Mouse (Mus musculus) midbrain, embryonic 13.5 days (tissue): ENCODE results near the gene Egfl7. TPM values are rescaled to one million over a fixed set of nuclear protein-coding genes. Genes with fewer than 3 reads are reported as not detected.
A peak's percentile ranks its signal among the peaks of the same experiment; 100 is the strongest.

Source experiments
- ATAC-seq: fragments of 200-750 bp; cut with Nextera tagmentation; 2 replicates; pipeline ENCODE4 v1.8.0; 2017; ENCODE audit warnings: mild to moderate bottlenecking, moderate TSS enrichment, moderate library complexity
- H3K27ac ChIP-seq: fragments of 300-500 bp; sonication (generic); 2 replicates; pipeline ENCODE4 v1.5.1; 2015; ENCODE audit warnings: inconsistent platforms, mild to moderate bottlenecking, moderate library complexity
- H3K27me3 ChIP-seq: fragments of 300-500 bp; sonication (generic); 2 replicates; pipeline ENCODE4 v1.6.1; 2015; ENCODE audit warnings: mild to moderate bottlenecking, inconsistent platforms
- H3K36me3 ChIP-seq: fragments of 300-500 bp; sonication (generic); 2 replicates; pipeline ENCODE4 v1.6.1; 2015; ENCODE audit warnings: mild to moderate bottlenecking, inconsistent platforms
- H3K4me1 ChIP-seq: fragments of 300-500 bp; sonication (generic); replicated peaks from 2 replicates; pipeline ENCODE4 v1.6.1; 2015; ENCODE audit warnings: inconsistent platforms
- H3K4me2 ChIP-seq: fragments of 300-500 bp; sonication (generic); replicated peaks from 2 replicates; pipeline ENCODE4 v1.6.1; 2015; ENCODE audit warnings: moderate library complexity, mild to moderate bottlenecking, inconsistent platforms
- H3K4me3 ChIP-seq: fragments of 300-500 bp; sonication (generic); replicated peaks from 2 replicates; pipeline ENCODE4 v1.5.1; 2015; ENCODE audit warnings: mild to moderate bottlenecking, inconsistent platforms
- H3K9ac ChIP-seq: fragments of 300-500 bp; sonication (generic); replicated peaks from 2 replicates; pipeline ENCODE4 v1.6.1; 2015; ENCODE audit warnings: mild to moderate bottlenecking, inconsistent platforms
- H3K9me3 ChIP-seq: fragments of 300-500 bp; sonication (generic); 2 replicates; pipeline ENCODE4 v1.6.1; 2016; ENCODE audit warnings: mild to moderate bottlenecking, inconsistent platforms
- WGBS: fragments of 180-500 bp; shearing (Covaris S2); methylation state at CpG from one replicate; pipeline ENCODE4 v1.1.7; 2015; 5-methylcytosine and 5-hydroxymethylcytosine counted together
- polyA plus RNA-seq: library from polyadenylated mRNA; unstranded; fragments of >200 nt; fragmentation: Nextera tagmentation; extraction: Ambion mirVana; gene quantifications from 2 replicates; pipeline ENCODE4 v1.2.1, GENCODE M21; 2015

Egfl7 gene
- polyA plus RNA-seq, 1 experiment from 2014 or later, result 55.9 TPM

- 1% methylated on average over 3 of the region's 3 CpGs for WGBS
- no peaks in the 10 kb centered on the region for H3K27me3 ChIP-seq
- H3K9ac ChIP-seq, result no peak overlapping the region
- H3K9me3 ChIP-seq, result no peaks in the 10 kb centered on the region
- no peak overlapping the region for H3K27ac ChIP-seq
- ATAC-seq, result no peak
- no peaks in the 10 kb centered on the region for H3K36me3 ChIP-seq
- H3K4me1 ChIP-seq, result peaks cover 9% of the 10 kb centered on the region; the same call in 1 of the 2 replicates
- H3K4me2 ChIP-seq, result no peak overlapping the region
- no peak overlapping the region for H3K4me3 ChIP-seq
Observed at GRCm38 (mm10) chr2:26570034-26570433, 9.8 kb upstream of the Egfl7 start.

GRCm38 (mm10) chr2:26571400-26571799, 8.4 kb upstream of the Egfl7 start:
- Histone ChIP-seq H3K4me1 (peaks cover 9% of the 10 kb centered on the region; the same call in 1 of the 2 replicates), H3K9ac (no peak overlapping the region), H3K9me3 (no peaks in the 10 kb centered on the region), H3K4me3 (no peak overlapping the region), H3K27ac (no peak overlapping the region), H3K36me3 (no peaks in the 10 kb centered on the region), H3K4me2 (no peak overlapping the region), H3K27me3 (no peaks in the 10 kb centered on the region)
- 84% methylated on average over 9 of the region's 9 CpGs for WGBS
- ATAC-seq, result no peak

GRCm38 (mm10) chr2:26571826-26572225, 8.0 kb upstream of the Egfl7 start:
- no peak overlapping the region for H3K4me3 ChIP-seq
- H3K4me2 ChIP-seq, result no peak overlapping the region
- H3K4me1 ChIP-seq, result peaks cover 9% of the 10 kb centered on the region; the same call in 1 of the 2 replicates
- no peaks in the 10 kb centered on the region for H3K36me3 ChIP-seq
- ATAC-seq, result no peak
- H3K27me3 ChIP-seq, result no peaks in the 10 kb centered on the region
- H3K9ac ChIP-seq, result no peak overlapping the region
- H3K27ac ChIP-seq, result 0 out of 2 replicates have a peak overlapping the region, but pooled peaks have one; percentile 14
- 81% methylated on average over 5 of the region's 5 CpGs for WGBS
- no peaks in the 10 kb centered on the region for H3K9me3 ChIP-seq

- H3K4me2 ChIP-seq, result no peak overlapping the region
- no peak overlapping the region for H3K9ac ChIP-seq
- 0 out of 2 replicates have a peak, but pooled peaks have one; percentile 35 for ATAC-seq
- H3K9me3 ChIP-seq, result no peaks in the 10 kb centered on the region
- no peaks in the 10 kb centered on the region for H3K36me3 ChIP-seq
- H3K27ac ChIP-seq, result no peak overlapping the region
- peaks cover 15% of the 10 kb centered on the region; the same call in 1 of the 2 replicates for H3K4me1 ChIP-seq
- H3K27me3 ChIP-seq, result no peaks in the 10 kb centered on the region
- no peak overlapping the region for H3K4me3 ChIP-seq
- 63% methylated on average over 12 of the region's 12 CpGs for WGBS
Observed at GRCm38 (mm10) chr2:26573396-26573795, 6.4 kb upstream of the Egfl7 start.

- peaks cover 15% of the 10 kb centered on the region; the same call in 1 of the 2 replicates for H3K4me1 ChIP-seq
- no peak overlapping the region for H3K27ac ChIP-seq
- H3K36me3 ChIP-seq, result no peaks in the 10 kb centered on the region
- H3K4me3 ChIP-seq, result no peak overlapping the region
- ATAC-seq, result no peak
- no peak overlapping the region for H3K9ac ChIP-seq
- no peak overlapping the region for H3K4me2 ChIP-seq
- no peaks in the 10 kb centered on the region for H3K9me3 ChIP-seq
- 37% methylated on average over 5 of the region's 5 CpGs for WGBS
- H3K27me3 ChIP-seq, result no peaks in the 10 kb centered on the region
Observed at GRCm38 (mm10) chr2:26573807-26574206, 6.0 kb upstream of the Egfl7 start.

- Histone ChIP-seq H3K27me3 (no peaks in the 10 kb centered on the region), H3K4me3 (no peak overlapping the region), H3K9me3 (no peaks in the 10 kb centered on the region), H3K27ac (no peak overlapping the region), H3K36me3 (no peaks in the 10 kb centered on the region), H3K4me2 (no peak overlapping the region), H3K4me1 (peaks cover 15% of the 10 kb centered on the region; the same call in 1 of the 2 replicates), H3K9ac (no peak overlapping the region)
- 28% methylated on average over 5 of the region's 5 CpGs for WGBS
- no peak for ATAC-seq
Observed at GRCm38 (mm10) chr2:26574862-26575261, 5.0 kb upstream of the Egfl7 start.

DNA sequence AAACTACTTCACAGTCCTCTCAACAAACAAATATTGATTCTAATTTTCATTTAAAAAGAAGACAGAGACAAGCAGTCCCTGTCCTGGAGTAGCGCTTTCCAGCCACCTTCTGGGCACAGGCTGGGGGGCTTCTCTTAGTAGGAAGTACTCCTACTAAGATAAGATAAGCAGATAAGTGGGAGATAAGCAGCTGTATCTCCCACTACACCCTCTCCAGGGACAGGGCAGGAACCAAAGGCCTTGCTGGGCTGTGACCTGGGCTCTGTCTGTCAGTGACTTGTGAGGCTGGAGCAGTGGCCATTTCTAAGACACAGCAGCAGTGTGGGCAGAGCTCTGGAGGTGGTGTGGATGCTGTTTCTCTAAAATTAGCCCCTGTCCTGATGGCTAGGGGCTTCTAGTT, 4.4 kb upstream of the Egfl7 start:
- no peak for ATAC-seq
- Histone ChIP-seq H3K9ac (no peak overlapping the region), H3K4me1 (peaks cover 15% of the 10 kb centered on the region; the same call in 1 of the 2 replicates), H3K27ac (no peak overlapping the region), H3K4me2 (no peak overlapping the region), H3K9me3 (no peaks in the 10 kb centered on the region), H3K36me3 (no peaks in the 10 kb centered on the region), H3K4me3 (no peak overlapping the region), H3K27me3 (no peaks in the 10 kb centered on the region)
- WGBS, result 89% methylated on average over 1 of the region's 1 CpGs

- Histone ChIP-seq H3K9me3 (no peaks in the 10 kb centered on the region), H3K4me1 (peaks cover 15% of the 10 kb centered on the region; the same call in 1 of the 2 replicates), H3K27ac (no peak overlapping the region), H3K4me2 (no peak overlapping the region), H3K27me3 (no peaks in the 10 kb centered on the region), H3K9ac (no peak overlapping the region), H3K4me3 (no peak overlapping the region), H3K36me3 (no peaks in the 10 kb centered on the region)
- ATAC-seq, result no peak
- WGBS, result 70% methylated on average over 4 of the region's 4 CpGs
Observed at GRCm38 (mm10) chr2:26575865-26576264, 3.9 kb upstream of the Egfl7 start.

GRCm38 (mm10) chr2:26576462-26576861, 3.4 kb upstream of the Egfl7 start:
- Histone ChIP-seq H3K36me3 (no peaks in the 10 kb centered on the region), H3K27me3 (no peaks in the 10 kb centered on the region), H3K4me1 (peaks cover 15% of the 10 kb centered on the region; the same call in 1 of the 2 replicates), H3K9me3 (no peaks in the 10 kb centered on the region), H3K9ac (no peak overlapping the region), H3K4me2 (no peak overlapping the region), H3K27ac (no peak overlapping the region), H3K4me3 (no peak overlapping the region)
- ATAC-seq, result no peak
- 41% methylated on average over 4 of the region's 4 CpGs for WGBS

DNA sequence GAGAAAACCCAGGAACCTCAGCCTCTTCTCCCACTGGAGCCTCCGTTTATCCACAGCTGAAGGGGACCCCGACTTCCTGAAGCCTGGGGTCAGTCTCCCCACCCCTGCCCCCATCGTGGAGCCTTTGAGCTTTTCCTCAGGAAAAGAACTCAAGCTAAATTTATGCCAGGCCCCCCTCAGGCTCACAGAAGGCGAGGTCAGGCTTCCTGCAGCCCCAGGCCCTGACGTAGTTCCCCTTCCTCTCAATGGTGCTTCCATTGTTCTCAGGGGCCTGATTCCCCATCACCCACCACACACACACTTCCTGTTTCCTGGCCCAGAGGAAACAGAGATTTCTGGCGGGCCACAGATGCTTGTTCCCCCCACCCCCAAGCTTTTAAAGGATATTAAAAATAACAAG, 1.4 kb upstream of the Egfl7 start:
- Histone ChIP-seq H3K4me2 (no peak overlapping the region), H3K27ac (peak overlapping the region; percentile 51; the same call in 1 of the 2 replicates)
- 65% methylated on average over 6 of the region's 6 CpGs for whole genome bisulfite sequencing

DNA sequence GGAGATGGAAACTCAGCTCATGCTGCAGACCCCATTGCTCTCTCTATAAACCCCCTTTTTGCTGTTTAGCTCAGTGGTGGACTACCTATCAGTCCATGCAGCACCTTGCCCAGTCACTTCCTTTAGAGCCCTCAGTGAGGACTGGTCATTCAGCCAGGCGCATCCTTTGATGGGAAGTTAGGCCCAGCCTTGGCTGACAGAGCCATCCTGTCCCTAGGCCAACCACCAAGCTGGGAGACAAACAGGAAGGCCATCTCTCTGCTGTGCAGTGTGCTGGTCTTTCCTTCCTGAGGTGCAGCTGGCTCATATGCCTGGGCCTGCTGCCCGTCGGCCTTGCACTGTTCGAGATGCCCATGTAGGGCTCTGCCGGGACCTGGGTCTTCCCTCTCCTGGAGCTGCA, 937 bp downstream of the Egfl7 start:
- Histone ChIP-seq H3K4me1 (0 out of 2 replicates have a peak, but pooled peaks cover 6% of the 10 kb centered on the region), H3K9ac (no peak overlapping the region), H3K27ac (no peak overlapping the region), H3K9me3 (no peaks in the 10 kb centered on the region), H3K27me3 (no peaks in the 10 kb centered on the region), H3K4me3 (no peak overlapping the region), H3K36me3 (no peaks in the 10 kb centered on the region), H3K4me2 (no peak overlapping the region)
- 94% methylated on average over 5 of the region's 5 CpGs for WGBS
- no peak for ATAC-seq

More for the DNA sequence above, 1.4 kb upstream of the Egfl7 start:
- peaks cover 12% of the 10 kb centered on the region; the same call in 1 of the 2 replicates for H3K4me1 ChIP-seq
- no peaks in the 10 kb centered on the region for H3K9me3 ChIP-seq
- ATAC-seq, result no peak
- no peak overlapping the region for H3K4me3 ChIP-seq
- no peaks in the 10 kb centered on the region for H3K36me3 ChIP-seq
- no peak overlapping the region for H3K9ac ChIP-seq
- H3K27me3 ChIP-seq, result no peaks in the 10 kb centered on the region

DNA sequence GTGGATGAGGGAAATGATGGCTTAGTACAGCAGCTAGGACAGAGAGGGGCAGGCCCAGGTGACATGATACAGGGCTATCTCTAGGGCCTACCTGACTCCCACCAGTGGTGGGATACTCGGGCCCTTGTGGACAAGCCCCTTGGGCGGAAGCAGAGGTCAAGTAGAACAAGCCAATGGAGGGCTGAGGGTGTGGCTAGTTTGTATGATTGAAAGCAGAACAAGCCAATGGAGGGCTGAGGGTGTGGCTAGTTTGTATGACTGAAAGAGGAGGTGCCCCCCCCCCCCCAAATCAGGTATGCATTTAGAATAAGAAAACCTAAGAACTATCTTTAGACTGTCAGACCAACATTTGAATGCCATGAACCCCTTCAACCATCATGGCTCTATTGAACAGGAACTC, 2.4 kb downstream of the Egfl7 start:
- no peak overlapping the region for H3K4me3 ChIP-seq
- no peak overlapping the region for H3K9ac ChIP-seq
- no peak overlapping the region for H3K27ac ChIP-seq
- H3K27me3 ChIP-seq, result no peaks in the 10 kb centered on the region
- H3K4me2 ChIP-seq, result no peak overlapping the region
- ATAC-seq, result no peak
- 72% methylated on average over 2 of the region's 2 CpGs for WGBS
- no peaks in the 10 kb centered on the region for H3K36me3 ChIP-seq
- no peaks in the 10 kb centered on the region for H3K9me3 ChIP-seq
- H3K4me1 ChIP-seq, result peaks cover 18% of the 10 kb centered on the region

- no peak for ATAC-seq
- no peak overlapping the region for H3K4me2 ChIP-seq
Observed at GRCm38 (mm10) chr2:26582741-26583140, 2.9 kb downstream of the Egfl7 start.

More at GRCm38 (mm10) chr2:26582741-26583140, 2.9 kb downstream of the Egfl7 start:
- 82% methylated on average over 7 of the region's 7 CpGs for WGBS
- Histone ChIP-seq H3K27me3 (no peaks in the 10 kb centered on the region), H3K9ac (no peak overlapping the region), H3K27ac (no peak overlapping the region), H3K4me1 (peaks cover 20% of the 10 kb centered on the region), H3K9me3 (no peaks in the 10 kb centered on the region), H3K4me3 (no peak overlapping the region), H3K36me3 (no peaks in the 10 kb centered on the region)
